ENCODE assay signal across 25 mouse cellular contexts in the genomic region with DNA sequence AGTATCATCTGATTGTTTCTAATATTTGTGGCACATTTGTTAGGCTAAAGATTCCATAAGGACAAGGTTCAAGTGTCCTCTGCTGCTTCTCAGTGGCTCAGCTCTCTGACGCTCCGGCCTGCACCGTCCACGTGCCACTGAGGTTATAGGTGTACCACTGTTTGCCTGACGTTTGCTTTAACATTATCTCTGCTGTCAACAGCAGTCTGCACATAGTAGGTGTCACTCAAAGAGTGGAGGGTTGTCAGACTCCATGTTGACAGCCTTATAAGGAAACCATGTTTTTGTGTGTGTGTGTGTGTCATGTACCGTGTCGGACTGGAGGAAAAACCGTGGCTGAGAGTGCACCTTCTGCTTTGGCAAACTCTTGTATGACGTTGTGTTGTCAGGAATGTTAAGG. TPM values are rescaled to one million over a fixed set of nuclear protein-coding genes. Genes with fewer than 3 reads are reported as not detected.
DNase-seq lines count a peak whose midpoint lies in the region; ATAC-seq and TF ChIP-seq lines count a peak whose summit lies in the region.
"Had no signal": no experiment of that assay in that cellular context is flagged by ENCODE, and none has a peak within 500 bp of the region (broad histone marks: within the 10 kb centered on the region; RNA-seq: fewer than 3 reads in every experiment).

No protein-coding gene starts in this region.

- H3K4me1 ChIP-seq in heart, postnatal 0 days (ENCODE audit: control insufficient read depth, insufficient read depth), result no peaks in the 10 kb centered on the region
- H3K4me1 ChIP-seq in MEL (ENCODE audit: control insufficient read depth in 1 of 2, insufficient read depth in 2 of 2, low read length in 2 of 2), result peaks cover 3 to 13% of the 10 kb centered on the region in 2 experiments; a peak in 3 of 4 replicates

- intact Hi-C loops in heart, postnatal 25 days (cut with DNase I), result loop anchor here (5.0 kb wide), 1 partner anchor 33 kb away; no protein-coding TSS in a partner anchor

- no peak for TF ChIP-seq RAD21 in MEL (IDR thresholded peaks at IDR 0.05; ENCODE audit: low read depth, low read length)

- no peak overlapping the region for H3K4me3 ChIP-seq in heart, postnatal 0 days (ENCODE audit: low read depth, low read length)
- no peak overlapping the region for H3K4me3 ChIP-seq in MEL (ENCODE audit: control insufficient read depth in 1 of 2, insufficient read depth in 1 of 2, low read depth in 2 of 2, low read length in 2 of 2)

- H3K27ac ChIP-seq in heart, postnatal 0 days (ENCODE audit: low read depth), result no peak overlapping the region
- H3K27ac ChIP-seq in MEL (ENCODE audit: control insufficient read depth, low read depth, low read length), result no peak overlapping the region

- no peaks in the 10 kb centered on the region for H3K9me3 ChIP-seq in heart, postnatal 0 days (replicated peaks; ENCODE audit: control insufficient read depth, low read length)
- H3K9me3 ChIP-seq in MEL (replicated peaks; ENCODE audit: insufficient read depth, low read length), result no peaks in the 10 kb centered on the region
- H3K9me3 ChIP-seq: G1E had no signal

- no peak for TF ChIP-seq POLR2A in MEL (IDR thresholded peaks at IDR 0.05; ENCODE audit: control insufficient read depth in 1 of 2, insufficient read depth in 1 of 2, low read depth in 1 of 2, low read length in 2 of 2, poor library complexity in 1 of 2)

- H3K79me2 ChIP-seq in MEL (ENCODE audit: control insufficient read depth, insufficient read depth, low read length, poor library complexity), result peaks cover 6% of the 10 kb centered on the region; the same call in 1 of the 2 replicates

- H3K27me3 ChIP-seq in heart, postnatal 0 days (ENCODE audit: control insufficient read depth, insufficient read depth, low read length), result no peaks in the 10 kb centered on the region
- H3K27me3 ChIP-seq in MEL (ENCODE audit: control insufficient read depth in 1 of 2, insufficient read depth in 2 of 2, low read length in 2 of 2), result no peaks in the 10 kb centered on the region
- H3K27me3 ChIP-seq: CH12.LX, Patski had no signal

- no peak overlapping the region for H3K9ac ChIP-seq in heart, postnatal 0 days (replicated peaks; ENCODE audit: low read depth, low read length)
- H3K9ac ChIP-seq in MEL (ENCODE audit: control insufficient read depth, low read depth, low read length, poor library complexity, severe bottlenecking), result no peak overlapping the region

- TF ChIP-seq EP300 in heart, postnatal 0 days (IDR thresholded peaks at IDR 0.05; ENCODE audit: low read depth), result no peak
- no peak for TF ChIP-seq EP300 in MEL (IDR thresholded peaks at IDR 0.05; ENCODE audit: low read depth in 1 of 2, low read length in 2 of 2)

- H3K4me2 ChIP-seq in heart, postnatal 0 days (ENCODE audit: low read depth, low read length), result no peak overlapping the region

- H3K36me3 ChIP-seq in heart, postnatal 0 days (replicated peaks; ENCODE audit: control insufficient read depth, insufficient read depth, low read length), result peaks cover 29% of the 10 kb centered on the region
- H3K36me3 ChIP-seq in MEL (ENCODE audit: control insufficient read depth in 1 of 2, insufficient read depth in 2 of 2, low read length in 2 of 2), result peaks cover 17 to 30% of the 10 kb centered on the region in 2 experiments

- TF ChIP-seq CTCF in heart, postnatal 0 days (IDR thresholded peaks at IDR 0.05; ENCODE audit: low read depth), result no peak
- no peak for TF ChIP-seq CTCF in MEL (IDR thresholded peaks at IDR 0.05 in 2 of 3, conservative IDR thresholded peaks at IDR 0.05 in 1 of 3; ENCODE audit: control insufficient read depth in 1 of 3, insufficient read depth in 1 of 3, low read depth in 2 of 3, low read length in 3 of 3, poor library complexity in 1 of 3, severe bottlenecking in 1 of 3)

- WGBS in heart, postnatal 0 days, result 40% methylated on average over 9 of the region's 9 CpGs

- DNase-seq in heart, postnatal 0 days (ENCODE audit: low spot score), result no peak
- DNase-seq in heart, postnatal 25 days (ENCODE audit: low spot score), result no peak
- no peak for DNase-seq in MEL (ENCODE audit: low read depth, low spot score)
- no peak for DNase-seq in lung, postnatal 25 days (ENCODE audit: low spot score)
- DNase-seq: adrenal gland, adult 2 months; adrenal gland, adult 8-10 months; adrenal gland, postnatal 10 days; adrenal gland, postnatal 14 days; adrenal gland, postnatal 25 days; adrenal gland, postnatal 36 days; B cell, adult 2 months; cerebellum, adult 11 months; cerebellum, adult 11-12 months; cerebellum, adult 18-20 months; cerebellum, adult 2 months had no signal

- peak; percentile 56; the same call in 1 of the 2 replicates for ATAC-seq in heart, postnatal 0 days (ENCODE audit: insufficient read depth, low read depth)
- ATAC-seq: activated CD4-positive, CD25-positive, alpha-beta regulatory T cell, adult 4 months; CD4-positive, CD25-positive, alpha-beta regulatory T cell, adult 4 months; Patski had no signal

TF ChIP-seq in MEL, 35 proteins besides CTCF, POLR2A, EP300 and RAD21:
- TF ChIP-seq NELFE (IDR thresholded peaks at IDR 0.05; ENCODE audit: low read depth, low read length) (no peak), ZKSCAN1 (IDR thresholded peaks at IDR 0.05; ENCODE audit: low read depth, low read length) (peak; percentile 73; the same call in 1 of the 2 replicates)
TF ChIP-seq in MEL: peak in this region for 1.

RNA-seq across cellular contexts. Expression of gene Mxi1, which starts 24.9 kb away (rescaled TPM):
- total RNA-seq in heart, postnatal 0 days (2014; rRNA removed; ENCODE audit: low replicate concordance), result 32.1 and 44.3 TPM in 2 replicates
- 31.2 and 34.8 TPM in 2 replicates for polyA plus RNA-seq in heart, postnatal 0 days (2015; fragmentation: Nextera tagmentation; extraction: Ambion mirVana)
- total RNA-seq in heart, postnatal 25 days (2021), result 10 to 100 TPM; 41.8 to 44.4 TPM
- total RNA-seq in MEL (2012; rRNA removed), result 29.0 and 29.8 TPM in 2 replicates
- polyA plus RNA-seq in MEL (2012; ENCODE audit: insufficient read depth in 1 of 2, insufficient read length in 2 of 2, low read depth in 1 of 2, low replicate concordance in 2 of 2, missing spikeins in 1 of 2), result 10 to 100 TPM in 1 of 2 experiments, not detected in 1; 60.9 TPM

RNA-seq across cellular contexts. Expression of gene Gm10197, which starts 36.3 kb away (rescaled TPM):
- total RNA-seq in heart, postnatal 0 days (2014; rRNA removed; ENCODE audit: low replicate concordance), result not detected in 2 replicates
- not detected in 2 replicates for polyA plus RNA-seq in heart, postnatal 0 days (2015; fragmentation: Nextera tagmentation; extraction: Ambion mirVana)
- total RNA-seq in heart, postnatal 25 days (2021), result not detected
- total RNA-seq in MEL (2012; rRNA removed), result 4.8 and 5.4 TPM in 2 replicates
- 10 to 100 TPM in 1 of 2 experiments, not detected in 1; 53.0 TPM for polyA plus RNA-seq in MEL (2012; ENCODE audit: insufficient read depth in 1 of 2, insufficient read length in 2 of 2, low read depth in 1 of 2, low replicate concordance in 2 of 2, missing spikeins in 1 of 2)
- total RNA-seq: adrenal gland, adult 18-20 months; adrenal gland, adult 2 months; adrenal gland, adult 8-10 months; adrenal gland, postnatal 10 days; adrenal gland, postnatal 14 days; adrenal gland, postnatal 25 days; adrenal gland, postnatal 36 days; adrenal gland, postnatal 4 days; ES-E14 had no signal
- polyA plus RNA-seq: activated CD4-positive, CD25-positive, alpha-beta regulatory T cell, adult 4 months; adrenal gland, adult 2 months; brain, embryonic 14.5 days; C2C12; CD4-positive, CD25-positive, alpha-beta regulatory T cell, adult 4 months; cerebellum, adult 2 months; G1E had no signal

RNA-seq across cellular contexts. Expression of gene Smndc1, which starts 55.1 kb away (rescaled TPM):
- 6.8 and 9.0 TPM in 2 replicates for total RNA-seq in heart, postnatal 0 days (2014; rRNA removed; ENCODE audit: low replicate concordance)
- polyA plus RNA-seq in heart, postnatal 0 days (2015; fragmentation: Nextera tagmentation; extraction: Ambion mirVana), result 25.0 and 32.0 TPM in 2 replicates
- total RNA-seq in heart, postnatal 25 days (2021), result 10 to 100 TPM; 28.8 to 33.2 TPM
- total RNA-seq in MEL (2012; rRNA removed), result 27.5 and 29.3 TPM in 2 replicates
- 100 to 1,000 TPM; 114 to 166 TPM for polyA plus RNA-seq in MEL (2012; ENCODE audit: insufficient read depth in 1 of 2, insufficient read length in 2 of 2, low read depth in 1 of 2, low replicate concordance in 2 of 2, missing spikeins in 1 of 2)
